Mouse (Mus musculus) kidney, adult 11 months (tissue): ENCODE measurements at regions not wholly inside any gene's neighbourhood (a gene's known extent, or its start where the extent isn't known, plus 50 kb on each side); places are given as distances from the start of the nearest gene placed in this dataset.

Source experiments
- DNase-seq: peaks from one replicate; pipeline ENCODE4 v3.0.0; 2022

DNA sequence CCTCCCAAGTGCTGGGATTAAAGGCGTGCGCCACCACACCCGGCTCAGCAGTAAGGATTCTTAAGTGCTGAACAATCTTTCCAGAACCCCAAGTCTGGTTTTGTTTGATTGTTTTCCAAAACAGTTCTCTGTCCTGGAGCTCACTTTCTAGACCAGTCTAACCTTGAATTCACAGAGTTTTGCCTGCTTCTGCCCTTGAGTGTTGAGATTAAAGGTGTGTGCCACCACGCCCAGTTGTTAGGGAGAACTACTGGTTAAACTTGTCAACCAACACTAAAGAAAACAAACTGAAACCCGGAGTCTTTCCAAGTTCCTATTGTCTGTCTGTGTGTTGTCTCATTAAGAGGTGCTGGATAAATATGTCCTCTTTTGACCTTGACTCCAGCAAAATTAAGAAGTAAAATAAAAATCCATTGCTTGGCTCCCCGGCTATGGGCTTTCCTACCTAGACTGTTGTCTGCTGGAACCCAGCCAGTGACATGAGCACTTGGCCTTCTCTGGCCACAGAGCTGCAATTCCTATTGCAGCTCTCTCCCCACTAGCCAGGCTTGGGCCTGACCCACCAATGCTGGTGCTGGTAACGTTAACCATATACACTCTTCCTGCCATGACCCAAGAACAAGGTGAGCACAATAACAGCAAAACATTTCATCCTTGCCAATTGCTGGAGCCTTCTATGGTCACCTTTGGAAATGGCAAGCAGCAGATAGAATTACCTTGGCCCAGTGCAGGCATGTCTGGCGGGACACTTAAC is 51.1 kb upstream of the Klf9 start:
- DNase-seq, result peak; percentile 14
